Mouse (Mus musculus) thymus, adult 2 months (tissue): ENCODE measurements around the gene Zfp598. TPM values are rescaled to one million over a fixed set of nuclear protein-coding genes. Genes with fewer than 3 reads are reported as not detected.

ENCODE experiments used
- DNase-seq: peaks from one replicate; pipeline ENCODE4 v3.0.0; 2021
- H3K27ac ChIP-seq: fragments of 200-500 bp; 2 replicates; pipeline ENCODE4 v1.5.1; 2012; ENCODE audit warnings: low read length, control low read depth; ENCODE audit not compliant: control insufficient read depth, insufficient read depth
- H3K27me3 ChIP-seq: fragments of 200-500 bp; 2 replicates; pipeline ENCODE4 v1.6.1; 2012; ENCODE audit warnings: mild to moderate bottlenecking, low read length, moderate library complexity, mixed read lengths; ENCODE audit not compliant: control insufficient read depth, insufficient read depth
- H3K36me3 ChIP-seq: fragments of 200-500 bp; 2 replicates; pipeline ENCODE4 v1.6.1; 2012; ENCODE audit warnings: mild to moderate bottlenecking, low read length, moderate library complexity; ENCODE audit not compliant: control insufficient read depth, insufficient read depth
- H3K4me1 ChIP-seq: fragments of 200-500 bp; replicated peaks from 2 replicates; pipeline ENCODE4 v1.6.1; 2012; ENCODE audit warnings: low read length; ENCODE audit not compliant: control insufficient read depth, insufficient read depth
- H3K4me3 ChIP-seq: fragments of 200-500 bp; 2 replicates; pipeline ENCODE4 v1.5.1; 2012; ENCODE audit warnings: mild to moderate bottlenecking, low read length, control low read depth, moderate library complexity; ENCODE audit not compliant: control insufficient read depth, insufficient read depth
- CTCF ChIP-seq: fragments of 200-500 bp; IDR thresholded peaks from 2 replicates; pipeline ENCODE4 v1.5.1; 2012; ENCODE audit warnings: mild to moderate bottlenecking, control low read depth, low read length, moderate library complexity, borderline replicate concordance; ENCODE audit not compliant: control insufficient read depth, poor library complexity, insufficient read depth; ENCODE audit errors: extremely low read depth
- POLR2A ChIP-seq: fragments of 200-500 bp; IDR thresholded peaks from 2 replicates; pipeline ENCODE4 v1.6.1; 2012; ENCODE audit warnings: mild to moderate bottlenecking, low read length, control low read depth, moderate library complexity; ENCODE audit not compliant: control insufficient read depth, poor library complexity, insufficient read depth; ENCODE audit errors: extremely low read depth
- WGBS: fragments of 180-500 bp; shearing (Covaris S2); methylation state at CpG from one replicate; pipeline ENCODE4 v1.1.7; 2018; 5-methylcytosine and 5-hydroxymethylcytosine counted together
- polyA plus RNA-seq: library from polyadenylated mRNA; depleted of rRNA; stranded (reverse); fragments of >200 nt; gene quantifications from 2 replicates; pipeline ENCODE4 v1.2.3, GENCODE M21; 2012; rRNA removed

Gene Zfp598
- polyA plus RNA-seq, 1 experiment, result 123 TPM

DNA sequence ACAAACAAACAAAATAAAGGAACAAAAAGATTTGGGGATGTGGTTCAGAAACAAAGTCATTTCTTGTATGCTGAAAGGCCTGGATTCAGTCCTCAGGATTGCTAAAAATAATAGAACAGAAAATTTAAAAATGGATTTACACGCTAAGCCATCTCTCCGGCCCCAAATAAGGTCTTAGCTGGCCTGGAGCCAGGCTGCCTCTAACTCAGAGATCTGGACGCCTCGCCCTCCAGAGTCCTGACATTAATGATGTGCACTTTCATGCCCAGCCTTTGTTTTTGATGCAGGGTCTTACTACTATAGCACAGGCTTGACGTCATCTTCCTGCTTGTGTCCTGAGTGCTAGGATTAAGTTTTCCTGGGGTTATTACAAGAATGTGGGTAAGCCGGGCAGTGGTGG is 59.6 kb downstream of the Zfp598 start:
- 93% methylated on average over 6 of the region's 6 CpGs for WGBS

DNA sequence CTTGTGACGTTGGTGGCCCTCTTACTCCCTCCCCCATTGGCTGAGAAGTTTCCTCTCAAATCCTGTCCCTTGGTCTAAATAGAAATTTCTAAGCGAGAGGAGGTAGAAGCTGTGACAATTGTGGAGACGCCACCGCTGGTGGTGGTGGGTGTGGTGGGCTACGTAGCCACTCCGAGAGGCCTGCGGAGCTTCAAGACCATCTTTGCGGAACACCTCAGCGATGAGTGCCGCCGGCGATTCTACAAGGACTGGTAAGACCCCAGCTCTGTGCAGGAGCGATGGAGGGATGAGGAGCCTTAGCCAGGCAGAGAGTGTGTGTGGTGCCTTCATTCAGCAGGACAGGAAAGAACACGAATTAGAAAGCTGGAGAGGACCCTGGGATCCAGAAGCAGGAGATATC is 61.3 kb downstream of the Zfp598 start:
- Histone ChIP-seq H3K27ac (no peak overlapping the region), H3K4me1 (no peaks in the 10 kb centered on the region), H3K4me3 (no peak overlapping the region), H3K27me3 (no peaks in the 10 kb centered on the region), H3K36me3 (no peaks in the 10 kb centered on the region)
- no peak for DNase-seq
- WGBS, result 83% methylated on average over 14 of the region's 14 CpGs
- TF ChIP-seq POLR2A (no peak), CTCF (no peak)

More for the DNA sequence above, 59.6 kb downstream of the Zfp598 start:
- Histone ChIP-seq H3K27me3 (no peaks in the 10 kb centered on the region), H3K36me3 (no peaks in the 10 kb centered on the region), H3K4me3 (no peak overlapping the region), H3K27ac (no peak overlapping the region), H3K4me1 (no peaks in the 10 kb centered on the region)
- no peak for DNase-seq
- TF ChIP-seq CTCF (no peak), POLR2A (no peak)

Other genes starting within 250 kb of the Zfp598 start
- gene Eci1, start 243.0 kb upstream of the Zfp598 start, polyA plus RNA-seq, result 41.6 and 57.0 TPM in 2 replicates
- gene Dnase1l2, start 226.6 kb upstream of the Zfp598 start, polyA plus RNA-seq, result 11.3 and 18.2 TPM in 2 replicates
- 166 and 188 TPM in 2 replicates for gene E4f1, start 199.4 kb upstream of the Zfp598 start, polyA plus RNA-seq
- gene Pgp, start 199.3 kb upstream of the Zfp598 start, polyA plus RNA-seq, result 58.8 and 65.4 TPM in 2 replicates
- gene Bricd5, start 195.8 kb upstream of the Zfp598 start, polyA plus RNA-seq, result 0.57 and 0.97 TPM in 2 replicates
- gene Mlst8, start 190.6 kb upstream of the Zfp598 start, polyA plus RNA-seq, result 78.9 and 84.5 TPM in 2 replicates
- 0.15 and 0.20 TPM in 2 replicates for gene Caskin1, start 181.1 kb upstream of the Zfp598 start, polyA plus RNA-seq
- gene Traf7, start 141.7 kb upstream of the Zfp598 start, polyA plus RNA-seq, result 339 and 362 TPM in 2 replicates
- gene Rab26, start 135.5 kb upstream of the Zfp598 start, polyA plus RNA-seq, result 1.6 and 1.9 TPM in 2 replicates
- 85.0 and 92.8 TPM in 2 replicates for gene Pkd1, start 119.9 kb upstream of the Zfp598 start, polyA plus RNA-seq
- gene Tsc2, start 37.1 kb upstream of the Zfp598 start, polyA plus RNA-seq, result 163 and 173 TPM in 2 replicates
- 9.7 and 9.8 TPM in 2 replicates for gene Nthl1, start 37.0 kb upstream of the Zfp598 start, polyA plus RNA-seq
- gene Slc9a3r2, start 19.4 kb upstream of the Zfp598 start, polyA plus RNA-seq, result 13.5 and 19.6 TPM in 2 replicates
- 0.35 and 0.64 TPM in 2 replicates for gene Npw, start 11.2 kb upstream of the Zfp598 start, polyA plus RNA-seq
- gene Syngr3, start 20.3 kb downstream of the Zfp598 start, polyA plus RNA-seq, result 0.29 and 0.32 TPM in 2 replicates
- 24.3 and 33.3 TPM in 2 replicates for gene Gfer, start 26.5 kb downstream of the Zfp598 start, polyA plus RNA-seq
- 10.5 and 10.8 TPM in 2 replicates for gene Noxo1, start 26.5 kb downstream of the Zfp598 start, polyA plus RNA-seq
- 109 and 120 TPM in 2 replicates for gene Tbl3, start 38.0 kb downstream of the Zfp598 start, polyA plus RNA-seq
- 0.88 and 0.96 TPM in 2 replicates for gene Rnf151, start 48.4 kb downstream of the Zfp598 start, polyA plus RNA-seq
- 3,358 and 3,484 TPM in 2 replicates for gene Rps2, start 48.4 kb downstream of the Zfp598 start, polyA plus RNA-seq
- 237 and 291 TPM in 2 replicates for gene Ndufb10, start 54.8 kb downstream of the Zfp598 start, polyA plus RNA-seq
- 0.20 and 7.2 TPM in 2 replicates for gene Rpl3l, start 58.1 kb downstream of the Zfp598 start, polyA plus RNA-seq
- 90.7 and 91.5 TPM in 2 replicates for gene Msrb1, start 67.0 kb downstream of the Zfp598 start, polyA plus RNA-seq
- 15.5 and 15.6 TPM in 2 replicates for gene Hs3st6, start 83.3 kb downstream of the Zfp598 start, polyA plus RNA-seq
- not detected in 2 replicates for gene Meiob, start 134.6 kb downstream of the Zfp598 start, polyA plus RNA-seq
- gene Hagh, start 170.5 kb downstream of the Zfp598 start, polyA plus RNA-seq, result 153 and 157 TPM in 2 replicates
- gene Fahd1, start 180.7 kb downstream of the Zfp598 start, polyA plus RNA-seq, result 6.9 and 7.8 TPM in 2 replicates
- 8.4 and 9.0 TPM in 2 replicates for gene Igfals, start 196.3 kb downstream of the Zfp598 start, polyA plus RNA-seq
- 88.8 and 96.1 TPM in 2 replicates for gene Nubp2, start 216.7 kb downstream of the Zfp598 start, polyA plus RNA-seq
- gene Spsb3, start 217.0 kb downstream of the Zfp598 start, polyA plus RNA-seq, result 274 and 285 TPM in 2 replicates
- 48.2 and 55.3 TPM in 2 replicates for gene Eme2, start 225.4 kb downstream of the Zfp598 start, polyA plus RNA-seq
- 146 and 152 TPM in 2 replicates for gene Mrps34, start 225.4 kb downstream of the Zfp598 start, polyA plus RNA-seq
- gene Nme3, start 226.8 kb downstream of the Zfp598 start, polyA plus RNA-seq, result 63.3 and 76.7 TPM in 2 replicates